Mouse (Mus musculus) limb, embryonic 10.5 days (tissue): Measurements from ENCODE around the gene Csmd2. TPM values are rescaled to one million over a fixed set of nuclear protein-coding genes. Genes with fewer than 3 reads are reported as not detected.

Source experiments
- DNase-seq: peaks from one replicate; pipeline ENCODE4 v3.0.0-alpha.2; 2017; ENCODE audit warnings: low spot score
- H3K27ac ChIP-seq: fragments of 300-500 bp; sonication (generic); 2 replicates; pipeline ENCODE4 v1.5.1; 2016; ENCODE audit warnings: mild to moderate bottlenecking
- H3K27me3 ChIP-seq: fragments of 300-500 bp; sonication (generic); 2 replicates; pipeline ENCODE4 v1.6.1; 2016; ENCODE audit warnings: low read depth, mild to moderate bottlenecking; ENCODE audit not compliant: poor library complexity, severe bottlenecking
- H3K36me3 ChIP-seq: fragments of 300-500 bp; sonication (generic); 2 replicates; pipeline ENCODE4 v1.6.1; 2016; ENCODE audit warnings: mild to moderate bottlenecking, moderate library complexity
- H3K4me1 ChIP-seq: fragments of 300-500 bp; sonication (generic); 2 replicates; pipeline ENCODE4 v1.6.1; 2016
- H3K4me3 ChIP-seq: fragments of 300-500 bp; sonication (generic); 2 replicates; pipeline ENCODE4 v1.5.1; 2016; ENCODE audit warnings: mild to moderate bottlenecking, moderate library complexity
- H3K9me3 ChIP-seq: fragments of 300-500 bp; sonication (generic); replicated peaks from 2 replicates; pipeline ENCODE4 v1.6.1; 2016; ENCODE audit warnings: mild to moderate bottlenecking
- WGBS: fragments of 180-500 bp; shearing (Covaris S2); methylation state at CpG from one replicate; pipeline ENCODE4 v1.1.7; 2016; 5-methylcytosine and 5-hydroxymethylcytosine counted together
- polyA plus RNA-seq: library from polyadenylated mRNA; unstranded; fragments of >200 nt; fragmentation: Nextera tagmentation; extraction: Ambion mirVana; gene quantifications from 2 replicates; pipeline ENCODE4 v1.2.1, GENCODE M21; 2016

Csmd2 gene
- polyA plus RNA-seq, 1 experiment from 2014 or later = 0.03 TPM

DNA sequence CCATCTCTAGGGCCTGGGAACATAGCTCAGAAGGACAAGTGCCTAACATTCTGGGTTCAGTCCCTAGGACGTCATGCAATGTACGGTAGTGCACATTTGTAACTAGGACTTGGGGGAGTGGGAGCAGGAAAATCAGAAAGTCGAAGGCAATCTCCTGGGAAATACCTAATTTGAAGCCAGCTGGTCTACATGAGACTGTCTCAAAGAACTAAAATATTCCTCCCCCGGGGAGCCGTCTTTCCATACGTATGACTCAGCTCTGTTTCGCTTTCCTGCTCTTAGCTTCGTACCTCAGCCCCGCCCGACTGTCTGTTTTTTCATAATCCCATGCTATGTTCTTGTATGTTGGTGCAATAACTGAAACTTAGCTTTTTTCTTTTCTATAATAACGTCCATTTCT lies 371.1 kb downstream of the Csmd2 start:
- no peaks in the 10 kb centered on the region for H3K4me1 ChIP-seq
- WGBS = 91% methylated on average over 11 of the region's 11 CpGs
- DNase-seq = no peak
- no peak overlapping the region for H3K27ac ChIP-seq
- H3K4me3 ChIP-seq = no peak overlapping the region
- no peaks in the 10 kb centered on the region for H3K36me3 ChIP-seq
- H3K27me3 ChIP-seq = no peaks in the 10 kb centered on the region
- no peaks in the 10 kb centered on the region for H3K9me3 ChIP-seq

DNA sequence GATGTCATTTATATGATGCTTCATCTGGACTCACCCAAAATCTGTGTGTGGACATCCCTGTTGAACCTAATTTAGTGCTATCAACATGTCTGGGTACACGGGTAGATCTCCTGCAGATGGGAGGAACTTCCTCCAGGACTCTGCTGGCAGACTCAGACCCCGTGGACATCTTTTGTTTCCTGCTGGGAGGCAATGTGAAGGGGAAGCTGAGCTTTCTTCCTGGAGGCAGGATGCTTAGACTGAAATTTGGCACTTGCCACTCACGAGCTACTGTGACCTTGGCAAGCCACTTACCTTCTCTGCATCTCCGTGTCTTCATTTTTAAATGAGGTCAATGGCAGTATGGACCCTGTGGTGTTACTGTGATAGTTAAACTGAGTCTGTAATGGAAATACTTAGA lies 378.2 kb downstream of the Csmd2 start:
- Histone ChIP-seq H3K9me3 (no peaks in the 10 kb centered on the region), H3K4me3 (no peak overlapping the region), H3K27me3 (no peaks in the 10 kb centered on the region), H3K27ac (no peak overlapping the region), H3K36me3 (no peaks in the 10 kb centered on the region), H3K4me1 (no peaks in the 10 kb centered on the region)
- no peak for DNase-seq
- 78% methylated on average over 4 of the region's 4 CpGs for whole genome bisulfite sequencing

DNA sequence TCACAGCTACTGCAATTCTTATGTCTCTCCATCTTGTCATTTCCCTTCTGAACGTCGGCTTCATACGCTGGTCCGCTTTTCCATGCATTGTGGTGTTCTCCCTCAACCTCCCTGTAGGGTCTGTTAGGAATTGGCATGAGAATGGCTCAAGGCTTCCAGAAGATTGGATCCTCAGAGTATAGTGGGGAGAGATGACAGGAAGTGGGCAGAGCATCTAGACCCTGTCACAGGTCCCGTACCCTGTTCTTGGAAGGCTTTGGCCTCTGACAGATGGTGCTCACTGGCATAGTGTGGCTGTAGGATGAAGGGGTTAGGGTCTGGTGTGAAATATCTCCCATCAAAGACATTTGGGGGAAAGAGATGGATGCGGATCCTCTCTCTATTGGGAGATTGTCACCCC lies 380.4 kb downstream of the Csmd2 start:
- H3K4me3 ChIP-seq = no peak overlapping the region
- WGBS = 98% methylated on average over 6 of the region's 6 CpGs

DNA sequence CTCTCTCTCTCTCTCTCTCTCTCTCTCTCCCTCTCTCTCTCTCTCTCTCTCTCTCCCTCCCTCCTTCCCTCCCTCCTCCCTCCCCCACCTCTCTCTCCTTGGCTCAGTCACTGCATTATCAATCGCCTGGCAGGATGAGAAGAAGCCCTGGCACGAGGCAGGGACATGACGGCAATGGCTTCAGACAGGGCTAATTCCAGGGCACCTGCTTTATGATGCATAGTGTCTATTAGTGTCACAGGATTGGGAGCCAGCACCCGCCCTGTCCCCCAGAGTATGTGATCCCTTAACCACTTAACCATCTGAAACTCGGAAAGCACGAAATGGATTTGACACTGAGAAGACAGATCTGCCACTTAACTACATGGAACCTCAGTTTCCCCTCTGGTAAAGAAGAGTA lies 384.1 kb downstream of the Csmd2 start:
- H3K4me1 ChIP-seq = no peaks in the 10 kb centered on the region
- no peaks in the 10 kb centered on the region for H3K27me3 ChIP-seq
- DNase-seq = no peak
- H3K36me3 ChIP-seq = no peaks in the 10 kb centered on the region
- H3K9me3 ChIP-seq = no peaks in the 10 kb centered on the region
- H3K27ac ChIP-seq = no peak overlapping the region
- H3K4me3 ChIP-seq = no peak overlapping the region
- 86% methylated on average over 6 of the region's 6 CpGs for WGBS

More for the DNA sequence above, 380.4 kb downstream of the Csmd2 start:
- Histone ChIP-seq H3K9me3 (no peaks in the 10 kb centered on the region), H3K27ac (no peak overlapping the region), H3K27me3 (no peaks in the 10 kb centered on the region), H3K4me1 (no peaks in the 10 kb centered on the region), H3K36me3 (no peaks in the 10 kb centered on the region)
- no peak for DNase-seq

DNA sequence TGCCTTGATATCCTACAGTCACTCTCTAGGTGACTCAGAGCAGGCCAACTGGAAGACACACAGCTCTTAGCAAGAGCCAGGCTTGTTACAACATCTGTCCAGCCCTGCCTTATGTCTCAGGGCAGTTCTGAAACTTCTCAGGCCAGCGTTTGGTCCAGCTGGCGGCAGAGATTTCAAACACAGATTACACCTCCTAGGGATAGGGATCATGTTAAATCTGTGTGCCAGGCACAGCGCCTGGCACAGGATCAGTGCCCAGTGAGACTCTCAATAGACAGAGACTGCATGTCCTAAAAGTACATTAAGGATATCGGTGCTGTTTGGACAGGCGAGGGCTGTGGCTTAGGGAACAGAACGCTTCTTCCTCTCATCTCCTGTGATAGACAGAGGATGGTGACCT lies 385.5 kb downstream of the Csmd2 start:
- Histone ChIP-seq H3K27me3 (no peaks in the 10 kb centered on the region), H3K4me1 (no peaks in the 10 kb centered on the region), H3K36me3 (no peaks in the 10 kb centered on the region), H3K27ac (no peak overlapping the region), H3K9me3 (no peaks in the 10 kb centered on the region), H3K4me3 (no peak overlapping the region)
- 83% methylated on average over 6 of the region's 6 CpGs for WGBS
- no peak for DNase-seq

DNA sequence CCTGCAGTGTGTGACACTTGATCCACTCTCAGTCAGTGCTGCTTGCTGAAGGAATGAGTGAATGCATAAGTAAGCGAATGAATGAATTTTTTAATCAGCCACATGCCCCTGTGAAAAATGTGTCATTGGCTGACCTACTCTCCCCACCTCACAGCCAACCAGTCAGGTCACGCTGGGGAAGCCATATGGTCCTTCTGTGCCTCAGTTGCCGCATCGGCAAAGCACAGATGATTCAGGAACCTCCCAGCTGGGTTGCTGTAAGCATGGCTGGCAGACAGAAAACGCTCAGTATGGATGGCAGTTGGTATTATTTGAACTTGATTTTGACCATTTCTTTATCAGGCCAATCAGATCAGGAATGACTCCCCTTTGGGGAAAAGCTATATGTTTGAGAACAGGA lies 386.4 kb downstream of the Csmd2 start:
- Histone ChIP-seq H3K27ac (no peak overlapping the region), H3K9me3 (no peaks in the 10 kb centered on the region), H3K36me3 (no peaks in the 10 kb centered on the region), H3K27me3 (no peaks in the 10 kb centered on the region), H3K4me1 (no peaks in the 10 kb centered on the region), H3K4me3 (no peak overlapping the region)
- DNase-seq = no peak
- 87% methylated on average over 5 of the region's 5 CpGs for WGBS

DNA sequence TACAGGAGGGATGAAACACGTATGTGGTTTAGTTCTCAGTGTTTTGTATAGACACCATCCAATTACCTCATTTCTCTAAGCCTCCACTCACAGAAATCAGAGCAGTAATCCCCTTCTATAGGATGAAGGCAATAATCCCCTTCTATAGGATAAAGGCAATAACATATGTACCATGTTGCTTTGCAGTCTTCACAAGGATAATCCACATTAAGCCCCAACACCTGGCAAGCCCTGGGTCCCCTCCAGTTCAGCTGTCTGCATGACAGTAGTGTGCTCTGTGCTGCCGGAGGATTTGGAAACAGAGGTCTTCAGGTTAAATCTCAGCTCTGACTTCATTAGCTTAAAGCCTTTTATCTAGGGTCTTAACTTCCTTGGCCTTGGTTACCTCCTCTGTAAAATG lies 391.3 kb downstream of the Csmd2 start:
- 78% methylated on average over 2 of the region's 2 CpGs for WGBS
- no peak overlapping the region for H3K4me3 ChIP-seq

DNA sequence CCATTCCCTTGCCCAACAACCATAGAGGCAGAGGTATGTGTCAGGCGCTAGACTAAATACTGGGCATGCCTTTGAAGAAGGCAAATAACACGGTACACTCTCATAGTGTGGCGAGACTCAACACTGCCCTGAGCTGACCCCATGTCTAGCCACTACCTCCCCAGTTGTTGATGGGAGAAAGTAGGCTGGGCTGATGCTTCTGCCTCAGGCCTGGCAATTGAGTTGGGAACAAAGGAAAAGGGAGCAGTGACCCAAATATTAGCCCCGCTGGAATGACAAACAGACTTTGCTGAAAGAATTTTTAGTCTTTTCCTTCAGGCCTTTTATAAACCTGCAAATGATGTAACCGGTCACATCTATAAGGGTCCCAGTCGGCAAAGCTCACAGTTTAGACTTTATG lies 393.7 kb downstream of the Csmd2 start:
- WGBS = 88% methylated on average over 6 of the region's 6 CpGs
- Histone ChIP-seq H3K9me3 (no peaks in the 10 kb centered on the region), H3K4me1 (peaks cover 2% of the 10 kb centered on the region; the same call in 1 of the 2 replicates), H3K4me3 (no peak overlapping the region), H3K27ac (no peak overlapping the region), H3K36me3 (no peaks in the 10 kb centered on the region), H3K27me3 (peaks cover 9% of the 10 kb centered on the region)
- no peak for DNase-seq

More for the DNA sequence above, 391.3 kb downstream of the Csmd2 start:
- no peak for DNase-seq
- Histone ChIP-seq H3K36me3 (no peaks in the 10 kb centered on the region), H3K27me3 (no peaks in the 10 kb centered on the region; the same call in 1 of the 2 replicates), H3K4me1 (no peaks in the 10 kb centered on the region), H3K27ac (no peak overlapping the region), H3K9me3 (no peaks in the 10 kb centered on the region)

DNA sequence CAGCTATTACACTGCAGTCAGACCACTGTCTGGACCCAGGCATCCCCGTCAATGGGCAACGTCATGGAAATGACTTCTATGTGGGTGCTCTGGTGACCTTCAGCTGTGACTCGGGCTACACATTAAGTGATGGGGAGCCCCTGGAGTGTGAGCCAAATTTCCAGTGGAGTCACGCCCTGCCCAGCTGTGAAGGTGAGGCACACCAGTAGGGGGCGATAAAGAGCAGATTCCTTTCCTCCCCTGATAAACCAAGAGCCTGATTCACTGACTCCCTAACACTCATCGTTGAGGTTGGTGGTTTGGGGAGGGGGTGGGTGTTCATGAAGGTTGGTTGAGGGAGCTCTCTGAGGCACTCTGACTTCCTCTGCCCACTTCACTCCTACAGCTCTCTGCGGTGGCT lies 396.1 kb downstream of the Csmd2 start:
- H3K36me3 ChIP-seq = no peaks in the 10 kb centered on the region
- no peak overlapping the region for H3K27ac ChIP-seq
- H3K4me3 ChIP-seq = no peak overlapping the region
- 90% methylated on average over 7 of the region's 7 CpGs for WGBS
- no peaks in the 10 kb centered on the region for H3K9me3 ChIP-seq
- DNase-seq = no peak
- peaks cover 20% of the 10 kb centered on the region for H3K27me3 ChIP-seq
- peaks cover 13% of the 10 kb centered on the region for H3K4me1 ChIP-seq

DNA sequence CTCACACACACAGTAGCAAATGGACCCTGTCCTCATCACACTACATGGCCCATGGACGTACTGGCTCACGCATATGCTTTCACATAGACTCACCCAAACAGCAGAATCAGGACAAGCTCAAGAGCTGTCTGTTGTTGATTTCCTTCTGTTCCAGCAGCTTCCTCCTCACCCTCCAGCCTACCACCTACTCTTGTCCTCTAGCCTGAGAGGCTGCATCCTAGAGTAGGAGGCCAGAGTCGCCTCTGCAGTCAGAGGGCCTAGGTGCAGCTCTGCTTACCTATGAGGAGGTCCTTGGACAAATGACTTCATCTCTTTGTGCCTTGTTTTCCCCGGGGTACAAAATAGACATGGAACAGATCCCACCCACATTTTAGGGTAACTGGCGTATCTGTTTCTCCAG lies 403.8 kb downstream of the Csmd2 start:
- DNase-seq = no peak
- H3K4me3 ChIP-seq = no peak overlapping the region
- no peaks in the 10 kb centered on the region for H3K36me3 ChIP-seq
- H3K9me3 ChIP-seq = no peaks in the 10 kb centered on the region
- H3K4me1 ChIP-seq = peaks cover 17% of the 10 kb centered on the region
- peaks cover 71% of the 10 kb centered on the region for H3K27me3 ChIP-seq
- H3K27ac ChIP-seq = no peak overlapping the region
- 88% methylated on average over 5 of the region's 5 CpGs for WGBS

DNA sequence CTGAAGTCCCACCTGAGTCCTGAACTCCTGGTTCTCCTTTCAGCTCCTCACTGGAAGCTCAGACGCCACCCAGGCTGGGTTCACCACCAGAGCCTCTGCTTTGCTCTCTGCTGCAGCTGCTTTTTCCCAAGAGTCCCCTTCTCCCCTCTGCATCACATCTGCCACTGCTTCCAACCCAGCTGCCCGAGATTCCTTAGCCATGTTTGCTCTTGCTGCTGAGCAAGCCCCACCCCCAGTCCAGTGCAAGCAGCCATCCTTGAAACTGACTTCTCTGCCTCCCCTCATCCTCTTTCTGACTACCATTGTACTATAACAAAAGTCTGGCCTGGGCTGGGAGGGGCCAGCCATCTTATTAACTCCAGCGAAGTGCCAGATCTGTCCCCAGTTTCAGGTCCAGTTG lies 404.6 kb downstream of the Csmd2 start:
- 64% methylated on average over 3 of the region's 3 CpGs for WGBS
- no peak for DNase-seq
- Histone ChIP-seq H3K27ac (no peak overlapping the region), H3K36me3 (no peaks in the 10 kb centered on the region), H3K9me3 (no peaks in the 10 kb centered on the region), H3K4me3 (no peak overlapping the region), H3K4me1 (peaks cover 17% of the 10 kb centered on the region), H3K27me3 (peaks cover 72% of the 10 kb centered on the region)

DNA sequence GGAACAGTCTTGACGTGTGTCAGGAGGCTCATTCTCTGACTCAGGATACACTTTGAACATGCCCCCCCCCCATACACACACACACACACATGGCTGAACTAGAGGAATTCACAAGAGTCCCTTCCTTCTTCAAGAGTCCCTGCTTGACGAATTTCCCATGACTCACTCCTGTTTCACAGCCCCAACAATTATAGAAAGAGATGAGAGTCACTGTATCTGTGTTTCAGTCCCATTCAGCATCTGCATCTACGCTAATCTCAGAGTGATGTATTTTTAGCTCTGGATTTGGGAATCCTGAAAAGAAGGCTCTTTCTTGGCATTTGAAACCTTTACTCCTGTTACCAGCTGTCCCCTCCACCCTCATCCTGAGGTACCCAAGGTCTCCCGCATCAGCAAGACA lies 406.2 kb downstream of the Csmd2 start:
- DNase-seq = no peak
- Histone ChIP-seq H3K36me3 (no peaks in the 10 kb centered on the region), H3K9me3 (no peaks in the 10 kb centered on the region), H3K27ac (no peak overlapping the region), H3K27me3 (peaks cover 76% of the 10 kb centered on the region), H3K4me3 (no peak overlapping the region), H3K4me1 (peaks cover 22% of the 10 kb centered on the region)
- WGBS = 90% methylated on average over 4 of the region's 4 CpGs

DNA sequence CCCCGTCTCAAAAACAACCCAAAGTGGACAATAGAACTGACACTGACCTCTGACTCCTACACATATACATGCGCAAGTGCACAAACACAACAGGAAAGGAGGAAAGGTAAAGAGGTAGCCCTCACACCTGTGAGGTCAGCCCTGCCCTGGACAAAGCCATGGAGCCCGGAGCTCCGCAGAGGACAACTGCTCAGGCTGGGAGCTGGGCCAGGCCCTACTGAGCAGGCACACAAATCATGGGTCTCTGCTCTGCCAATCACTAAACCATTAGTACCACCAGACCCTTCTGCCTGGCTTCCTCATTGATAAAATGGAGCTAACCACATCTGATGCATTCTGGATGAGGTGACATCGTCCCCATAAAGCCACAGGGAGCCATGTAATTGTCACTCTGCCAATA lies 409.0 kb downstream of the Csmd2 start:
- no peak overlapping the region for H3K4me3 ChIP-seq
- no peaks in the 10 kb centered on the region for H3K36me3 ChIP-seq
- no peak overlapping the region for H3K27ac ChIP-seq
- H3K4me1 ChIP-seq = peaks cover 22% of the 10 kb centered on the region
- peaks cover 57% of the 10 kb centered on the region for H3K27me3 ChIP-seq
- H3K9me3 ChIP-seq = no peaks in the 10 kb centered on the region
- 87% methylated on average over 5 of the region's 5 CpGs for WGBS
- no peak for DNase-seq

DNA sequence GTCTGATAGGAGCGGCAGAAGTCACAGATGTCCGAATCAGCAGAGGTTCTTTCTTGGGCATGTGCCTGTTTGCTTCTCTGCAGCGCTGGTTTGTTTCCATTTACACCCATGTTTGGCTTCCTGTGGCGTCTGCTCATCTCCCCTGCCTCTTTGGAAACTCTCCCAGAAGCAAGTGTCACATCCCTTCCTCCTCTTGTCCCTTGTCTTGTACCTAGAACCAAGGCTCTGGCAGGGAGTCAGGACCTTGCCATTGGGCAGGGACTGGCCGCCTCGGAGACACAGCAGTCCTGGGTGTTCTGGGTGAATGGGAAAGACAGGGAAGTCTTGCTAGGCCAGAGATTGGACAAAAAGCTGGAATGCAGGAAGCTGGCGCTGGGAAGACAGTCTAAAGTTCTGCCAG lies 410.1 kb downstream of the Csmd2 start:
- Histone ChIP-seq H3K27ac (no peak overlapping the region), H3K27me3 (peaks cover 50% of the 10 kb centered on the region), H3K36me3 (no peaks in the 10 kb centered on the region), H3K4me3 (no peak overlapping the region), H3K9me3 (no peaks in the 10 kb centered on the region), H3K4me1 (peaks cover 16% of the 10 kb centered on the region)
- 69% methylated on average over 7 of the region's 7 CpGs for WGBS
- DNase-seq = no peak
